Mouse (Mus musculus): ENCODE data around the gene Uqcrc1. TPM values are rescaled to one million over a fixed set of nuclear protein-coding genes. Genes with fewer than 3 reads are reported as not detected.

Gene Uqcrc1
- 568 and 640 TPM in 2 replicates for polyA plus RNA-seq (2015; fragmentation: Nextera tagmentation; extraction: Ambion mirVana)

DNA sequence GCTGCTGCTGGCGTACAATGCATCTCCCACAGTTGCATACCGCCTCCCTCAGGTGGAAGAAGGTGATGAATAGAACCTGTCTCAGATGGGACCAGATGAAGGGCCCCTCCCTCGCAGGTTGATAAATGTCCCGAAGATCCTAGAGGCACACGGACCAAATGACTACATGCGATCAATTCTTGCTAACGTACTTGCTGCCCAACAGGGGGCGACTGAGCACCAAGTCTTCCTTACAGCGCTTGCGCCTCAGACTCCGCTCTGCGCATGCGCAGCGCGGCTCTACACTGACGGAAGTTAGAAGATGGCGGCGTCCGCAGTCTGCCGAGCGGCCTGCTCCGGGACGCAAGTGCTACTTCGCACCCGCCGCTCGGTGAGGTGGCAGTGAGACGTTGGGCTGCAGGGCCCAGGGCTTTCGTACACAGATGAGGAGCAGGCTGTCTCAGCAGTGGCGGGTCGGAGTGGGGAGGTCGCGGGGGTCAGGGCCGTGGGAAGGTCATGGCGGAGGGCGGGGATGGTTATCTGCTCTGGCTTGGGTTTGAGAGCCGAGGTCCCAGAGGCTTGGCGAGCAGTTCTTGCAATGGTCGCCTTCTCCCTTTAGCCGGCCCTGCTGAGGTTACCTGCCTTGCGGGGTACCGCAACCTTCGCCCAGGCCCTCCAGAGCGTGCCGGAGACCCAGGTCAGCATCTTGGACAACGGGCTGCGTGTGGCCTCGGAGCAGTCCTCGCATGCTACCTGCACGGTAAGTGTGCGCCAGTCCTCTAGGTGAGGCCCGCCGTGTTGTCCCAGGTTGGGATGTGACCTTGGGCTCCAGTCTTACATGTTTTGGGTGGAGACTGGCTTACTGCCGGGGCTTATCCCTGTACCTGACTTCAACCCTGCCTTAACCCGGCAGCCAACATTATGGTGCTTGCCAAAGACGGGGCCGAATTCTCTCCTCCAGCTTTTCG, at the start of gene Uqcrc1:
Gene Uqcrc1, plus strand, starts transcription at position 216 of the 947 bp plus-strand sequence.
- H3K4me3 ChIP-seq (replicated peaks): peak within 1 kb of the TSS; percentile 67
- peaks cover 18% of the 10 kb centered on the region for H3K36me3 ChIP-seq
- ATAC-seq: peak; percentile 95
- WGBS: 1% methylated on average over 58 of the region's 58 CpGs
- H3K4me2 ChIP-seq (replicated peaks): peak within 1 kb of the TSS; percentile 59
- peaks cover 4% of the 10 kb centered on the region; the same call in 1 of the 2 replicates for H3K4me1 ChIP-seq (replicated peaks)
- peak within 1 kb of the TSS; percentile 74 for H3K9ac ChIP-seq
- H3K27ac ChIP-seq: peak within 1 kb of the TSS; percentile 32
- no peaks in the 10 kb centered on the region for H3K9me3 ChIP-seq
- no peaks in the 10 kb centered on the region for H3K27me3 ChIP-seq (replicated peaks)

DNA sequence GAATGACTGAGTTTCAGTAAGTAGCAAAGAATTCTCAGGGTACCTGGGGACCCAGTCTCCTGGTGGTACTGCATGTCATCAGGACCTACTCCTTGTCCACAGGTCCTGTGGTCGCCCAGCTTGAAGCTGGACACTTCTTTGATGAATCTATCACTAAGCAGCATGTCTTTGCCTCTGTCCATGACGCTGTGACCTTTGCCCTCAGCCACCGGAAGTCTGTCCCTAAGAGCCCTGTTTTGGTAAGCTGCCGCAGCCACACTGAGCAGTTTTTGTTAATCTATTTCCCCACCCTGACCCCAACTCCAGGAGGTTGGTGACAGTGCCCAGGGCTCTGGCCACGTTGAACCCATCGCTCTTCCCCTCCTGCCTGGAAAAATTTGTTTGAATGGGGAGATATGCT, 24.1 kb upstream of the Uqcrc1 start:
- H3K36me3 ChIP-seq: no peaks in the 10 kb centered on the region; the same call in 1 of the 2 replicates
- no peak for ATAC-seq
- no peaks in the 10 kb centered on the region for H3K27me3 ChIP-seq (replicated peaks)
- 62% methylated on average over 6 of the region's 6 CpGs for WGBS
- no peaks in the 10 kb centered on the region for H3K4me1 ChIP-seq (replicated peaks)
- H3K4me2 ChIP-seq (replicated peaks): no peak overlapping the region
- no peak overlapping the region for H3K4me3 ChIP-seq (replicated peaks)
- H3K27ac ChIP-seq: no peak overlapping the region
- no peak overlapping the region for H3K9ac ChIP-seq
- no peaks in the 10 kb centered on the region for H3K9me3 ChIP-seq

- no peaks in the 10 kb centered on the region for H3K4me1 ChIP-seq (replicated peaks)
- ATAC-seq: no peak
These were observed 23.3 kb upstream of the Uqcrc1 start for GRCm38 (mm10) chr9:108913161-108913560.

GRCm38 (mm10) chr9:108913621-108914020, 22.8 kb upstream of the Uqcrc1 start:
- 64% methylated on average over 10 of the region's 10 CpGs for WGBS
- Histone ChIP-seq H3K4me1 (replicated peaks) (no peaks in the 10 kb centered on the region), H3K4me2 (replicated peaks) (no peak overlapping the region), H3K4me3 (replicated peaks) (no peak overlapping the region), H3K27ac (no peak overlapping the region), H3K9me3 (no peaks in the 10 kb centered on the region), H3K9ac (no peak overlapping the region), H3K36me3 (no peaks in the 10 kb centered on the region; the same call in 1 of the 2 replicates), H3K27me3 (replicated peaks) (no peaks in the 10 kb centered on the region)
- no peak for ATAC-seq

More at GRCm38 (mm10) chr9:108913161-108913560, 23.3 kb upstream of the Uqcrc1 start:
- no peak overlapping the region for H3K27ac ChIP-seq
- no peaks in the 10 kb centered on the region for H3K27me3 ChIP-seq (replicated peaks)
- no peak overlapping the region for H3K4me2 ChIP-seq (replicated peaks)
- no peak overlapping the region for H3K9ac ChIP-seq
- 83% methylated on average over 7 of the region's 7 CpGs for WGBS
- no peaks in the 10 kb centered on the region for H3K9me3 ChIP-seq
- H3K4me3 ChIP-seq (replicated peaks): no peak overlapping the region
- H3K36me3 ChIP-seq: no peaks in the 10 kb centered on the region; the same call in 1 of the 2 replicates

DNA sequence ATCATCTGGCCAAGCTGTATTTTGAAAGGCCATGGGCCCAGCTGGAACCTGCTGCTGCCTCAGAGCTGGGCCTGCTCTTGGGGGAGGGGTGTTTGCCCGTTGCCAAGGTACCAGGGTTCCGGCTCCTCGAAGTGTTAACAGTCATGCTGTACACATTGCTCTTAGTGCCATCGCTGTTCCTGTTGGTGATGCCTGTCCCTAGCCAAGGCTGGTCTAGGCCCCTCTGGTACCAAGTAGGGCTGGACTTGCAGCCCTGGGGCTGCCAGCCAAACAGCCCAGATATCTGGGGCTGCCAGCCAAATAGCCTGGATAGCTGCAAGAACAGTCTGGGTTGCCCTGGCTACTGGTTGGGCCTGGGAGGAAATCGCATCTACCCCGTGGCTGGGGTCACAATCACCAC, 21.9 kb upstream of the Uqcrc1 start, which contains the start of gene Tmem89:
Gene Tmem89, plus strand, starts transcription at position 129 of the 400 bp plus-strand sequence.
- Histone ChIP-seq H3K4me1 (replicated peaks) (no peaks in the 10 kb centered on the region), H3K9ac (no peak within 1 kb of the TSS), H3K4me2 (replicated peaks) (no peak within 1 kb of the TSS), H3K4me3 (replicated peaks) (no peak within 1 kb of the TSS), H3K36me3 (no peaks in the 10 kb centered on the region; the same call in 1 of the 2 replicates), H3K27me3 (replicated peaks) (0 out of 2 replicates have a peak, but pooled peaks cover 2% of the 10 kb centered on the region), H3K9me3 (no peaks in the 10 kb centered on the region), H3K27ac (no peak within 1 kb of the TSS)
- ATAC-seq: no peak
- WGBS: 67% methylated on average over 6 of the region's 6 CpGs

DNA sequence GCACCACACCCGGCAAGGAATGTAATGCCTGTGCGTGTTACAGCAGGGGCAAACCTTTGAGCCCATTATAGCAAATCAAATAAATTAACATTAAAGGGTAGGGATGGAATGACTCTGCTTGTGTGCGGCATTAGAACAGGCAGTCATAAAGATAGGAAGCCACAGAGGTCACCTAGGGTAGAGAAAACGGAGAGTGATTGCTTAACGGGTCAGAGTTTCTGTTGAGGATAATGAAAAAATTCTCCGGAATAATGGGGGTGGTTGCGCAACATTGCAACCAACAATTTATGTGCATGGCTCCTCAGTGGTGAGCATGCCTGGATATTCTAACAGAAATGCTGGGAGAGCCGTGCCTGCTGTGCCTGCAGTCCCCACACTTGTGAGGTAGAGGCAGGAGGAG, 10.5 kb upstream of the Uqcrc1 start:
- H3K4me3 ChIP-seq (replicated peaks): no peak overlapping the region
- ATAC-seq: peak; percentile 93
- no peaks in the 10 kb centered on the region for H3K9me3 ChIP-seq
- H3K4me1 ChIP-seq (replicated peaks): peaks cover 5% of the 10 kb centered on the region; the same call in 1 of the 2 replicates
- H3K27me3 ChIP-seq (replicated peaks): 0 out of 2 replicates have a peak, but pooled peaks cover 2% of the 10 kb centered on the region
- no peak overlapping the region for H3K4me2 ChIP-seq (replicated peaks)
- WGBS: 48% methylated on average over 8 of the region's 8 CpGs
- no peak overlapping the region for H3K27ac ChIP-seq
- no peak overlapping the region for H3K9ac ChIP-seq
- no peaks in the 10 kb centered on the region for H3K36me3 ChIP-seq

GRCm38 (mm10) chr9:108928424-108928823, 8.0 kb upstream of the Uqcrc1 start:
- H3K27ac ChIP-seq: no peak overlapping the region
- H3K4me2 ChIP-seq (replicated peaks): no peak overlapping the region
- no peak overlapping the region for H3K9ac ChIP-seq
- no peak overlapping the region for H3K4me3 ChIP-seq (replicated peaks)
- no peaks in the 10 kb centered on the region for H3K36me3 ChIP-seq
- ATAC-seq: peak; percentile 26; the same call in 1 of the 2 replicates
- 0 out of 2 replicates have a peak, but pooled peaks cover 2% of the 10 kb centered on the region for H3K27me3 ChIP-seq (replicated peaks)
- H3K4me1 ChIP-seq (replicated peaks): peaks cover 5% of the 10 kb centered on the region; the same call in 1 of the 2 replicates
- WGBS: 62% methylated on average over 3 of the region's 3 CpGs
- no peaks in the 10 kb centered on the region for H3K9me3 ChIP-seq

DNA sequence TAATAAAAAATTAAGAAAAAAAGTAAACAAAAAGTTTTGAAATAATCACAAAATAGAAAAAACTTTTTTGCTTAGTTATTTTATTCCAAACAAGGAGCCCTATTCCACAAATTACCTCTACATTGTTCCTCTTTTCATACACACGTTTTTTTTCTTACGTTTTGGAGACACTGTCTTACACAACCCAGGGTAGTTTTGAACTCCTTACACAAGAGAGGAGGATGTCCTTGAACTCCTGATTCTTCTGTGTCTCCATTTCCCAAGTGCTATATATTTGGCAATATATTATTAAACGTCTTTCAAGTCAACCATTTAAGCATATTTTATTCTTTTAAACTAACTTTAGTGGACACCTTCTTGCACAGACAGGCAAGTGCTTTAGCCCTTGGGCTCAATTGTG, 442 bp upstream of the Uqcrc1 start:
- peak; percentile 11; the same call in 1 of the 2 replicates for ATAC-seq
- H3K4me1 ChIP-seq (replicated peaks): peaks cover 4% of the 10 kb centered on the region; the same call in 1 of the 2 replicates
- H3K27ac ChIP-seq: no peak overlapping the region
- peak overlapping the region; percentile 25; the same call in 1 of the 2 replicates for H3K4me2 ChIP-seq (replicated peaks)
- H3K9ac ChIP-seq: no peak overlapping the region
- 14% methylated on average over 3 of the region's 3 CpGs for WGBS
- no peaks in the 10 kb centered on the region for H3K9me3 ChIP-seq
- no peaks in the 10 kb centered on the region for H3K27me3 ChIP-seq (replicated peaks)
- H3K4me3 ChIP-seq (replicated peaks): no peak overlapping the region
- H3K36me3 ChIP-seq: peaks cover 15% of the 10 kb centered on the region

DNA sequence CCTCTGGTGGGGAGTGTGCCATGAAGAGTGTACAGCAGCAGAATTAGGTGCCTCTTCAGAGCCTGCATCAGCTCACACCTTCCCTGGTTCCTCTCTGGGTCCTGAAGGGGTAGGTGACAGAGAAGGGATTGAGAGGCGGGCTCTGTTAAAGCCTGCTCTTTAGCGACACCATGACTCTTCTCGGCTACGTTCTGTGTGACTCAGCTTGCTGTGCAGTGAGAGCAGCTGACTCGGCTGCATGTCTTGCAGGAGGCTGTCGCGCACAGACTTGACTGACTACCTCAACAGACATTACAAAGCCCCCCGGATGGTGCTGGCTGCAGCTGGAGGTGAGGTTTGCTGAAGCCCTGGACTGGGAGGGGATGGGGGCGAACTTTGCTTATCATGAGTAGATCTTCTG, 8.7 kb downstream of the Uqcrc1 start:
- H3K27ac ChIP-seq: no peak overlapping the region
- H3K4me2 ChIP-seq (replicated peaks): no peak overlapping the region
- H3K36me3 ChIP-seq: peaks cover 53% of the 10 kb centered on the region
- no peak overlapping the region for H3K4me3 ChIP-seq (replicated peaks)
- H3K4me1 ChIP-seq (replicated peaks): no peaks in the 10 kb centered on the region
- 84% methylated on average over 9 of the region's 9 CpGs for WGBS
- no peaks in the 10 kb centered on the region for H3K27me3 ChIP-seq (replicated peaks)
- H3K9ac ChIP-seq: no peak overlapping the region
- ATAC-seq: no peak
- H3K9me3 ChIP-seq: no peaks in the 10 kb centered on the region

DNA sequence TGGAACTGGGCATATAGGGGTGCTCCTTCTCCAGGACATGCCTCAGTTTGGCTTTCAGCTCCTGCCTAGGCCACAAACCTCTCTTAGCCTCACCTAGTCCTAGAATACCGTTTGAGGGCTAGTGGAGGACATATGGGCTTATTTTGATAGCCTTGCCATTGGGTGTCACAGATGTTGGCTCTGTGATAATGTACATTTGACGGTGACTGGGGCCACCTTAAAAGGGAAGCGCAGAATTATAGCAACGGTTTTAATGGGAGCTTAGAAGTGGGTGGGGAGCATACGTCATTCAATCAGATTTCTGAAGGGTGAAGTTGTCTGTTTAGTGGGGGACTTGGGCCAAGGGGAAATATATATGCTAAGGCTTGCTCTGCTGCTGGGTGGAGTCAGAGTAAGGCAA, 9.2 kb downstream of the Uqcrc1 start:
- Histone ChIP-seq H3K4me3 (replicated peaks) (no peak overlapping the region), H3K4me2 (replicated peaks) (no peak overlapping the region), H3K36me3 (peaks cover 57% of the 10 kb centered on the region), H3K4me1 (replicated peaks) (no peaks in the 10 kb centered on the region), H3K27me3 (replicated peaks) (no peaks in the 10 kb centered on the region), H3K9me3 (no peaks in the 10 kb centered on the region), H3K9ac (no peak overlapping the region), H3K27ac (no peak overlapping the region)
- no peak for ATAC-seq
- 82% methylated on average over 5 of the region's 5 CpGs for WGBS

GRCm38 (mm10) chr9:108949231-108949966, 13.0 kb downstream of the Uqcrc1 start:
- Histone ChIP-seq H3K4me1 (replicated peaks) (no peaks in the 10 kb centered on the region; the same call in 1 of the 2 replicates), H3K4me3 (replicated peaks) (no peak overlapping the region), H3K27me3 (replicated peaks) (peaks cover 12% of the 10 kb centered on the region), H3K9me3 (no peaks in the 10 kb centered on the region), H3K4me2 (replicated peaks) (no peak overlapping the region), H3K27ac (peak overlapping the region; percentile 22; the same call in 1 of the 2 replicates), H3K36me3 (peaks cover 39% of the 10 kb centered on the region), H3K9ac (no peak overlapping the region)
- ATAC-seq: peak; percentile 24; the same call in 1 of the 2 replicates
- 72% methylated on average over 13 of the region's 13 CpGs for WGBS
